Mouse (Mus musculus): ENCODE results near the gene Shisal2a. TPM values are rescaled to one million over a fixed set of nuclear protein-coding genes. Genes with fewer than 3 reads are reported as not detected.
"Not testable (repeated sequence)": the region's sequence is repeated elsewhere in the genome, so short reads cannot be mapped to it uniquely, and the experiment has no call there.

Gene Shisal2a
- polyA plus RNA-seq, 1 experiment from 2014 or later = 3.4 TPM

DNA sequence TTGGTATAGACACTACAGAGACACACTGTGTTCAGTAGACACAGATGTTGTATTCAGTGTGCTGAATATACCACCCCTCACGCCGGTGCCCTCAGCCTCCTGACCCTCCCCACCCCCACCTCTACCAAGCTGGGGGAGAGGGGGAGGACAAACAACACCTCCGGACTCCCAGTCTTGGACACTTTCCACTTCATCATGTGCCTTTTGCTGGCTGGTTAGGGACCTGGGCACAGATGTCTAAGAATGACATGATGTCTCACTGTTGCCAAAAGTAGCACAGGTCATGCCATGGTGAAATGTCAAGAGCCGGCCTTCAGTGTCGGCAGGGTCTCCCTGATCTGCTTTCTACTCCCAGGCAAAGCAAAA lies 19.1 kb downstream of the Shisal2a start:
- 14% methylated on average over 5 of the region's 5 CpGs for WGBS
- Histone ChIP-seq H3K27ac (ENCODE audit: low read depth) (peak overlapping the region; percentile 96), H3K4me2 (ENCODE audit: low read length) (no peak overlapping the region), H3K9ac (ENCODE audit: low read length) (no peak overlapping the region), H3K9me3 (ENCODE audit: control insufficient read depth, low read length) (no peaks in the 10 kb centered on the region), H3K4me1 (replicated peaks; ENCODE audit: control insufficient read depth, insufficient read depth, low read length) (peaks cover 44% of the 10 kb centered on the region), H3K4me3 (ENCODE audit: low read depth, low read length) (no peak overlapping the region), H3K36me3 (ENCODE audit: control insufficient read depth, insufficient read depth, low read length) (no peaks in the 10 kb centered on the region), H3K27me3 (replicated peaks; ENCODE audit: control insufficient read depth, insufficient read depth, low read length) (no peaks in the 10 kb centered on the region)
- no peak for DNase-seq (ENCODE audit: low spot score)
- ATAC-seq (replicated peaks; ENCODE audit: low FRiP score, low TSS enrichment, low read depth) = no peak

- peaks cover 49% of the 10 kb centered on the region for H3K4me1 ChIP-seq (replicated peaks; ENCODE audit: control insufficient read depth, insufficient read depth, low read length)
- no peak for ATAC-seq (replicated peaks; ENCODE audit: low FRiP score, low TSS enrichment, low read depth)
- H3K9ac ChIP-seq (ENCODE audit: low read length) = peak overlapping the region; percentile 31; the same call in 1 of the 2 replicates
- WGBS = 8% methylated on average over 7 of the region's 7 CpGs
- H3K27me3 ChIP-seq (replicated peaks; ENCODE audit: control insufficient read depth, insufficient read depth, low read length) = no peaks in the 10 kb centered on the region
- no peaks in the 10 kb centered on the region for H3K36me3 ChIP-seq (ENCODE audit: control insufficient read depth, insufficient read depth, low read length)
- H3K27ac ChIP-seq (ENCODE audit: low read depth) = peak overlapping the region; percentile 96
- no peak for DNase-seq (ENCODE audit: low spot score)
- H3K4me2 ChIP-seq (ENCODE audit: low read length) = peak overlapping the region; percentile 43
- H3K9me3 ChIP-seq (ENCODE audit: control insufficient read depth, low read length) = no peaks in the 10 kb centered on the region
- H3K4me3 ChIP-seq (ENCODE audit: low read depth, low read length) = no peak overlapping the region
Observed at GRCm38 (mm10) chr4:108363355-108364110, 19.6 kb downstream of the Shisal2a start.

GRCm38 (mm10) chr4:108362321-108363261 lies 20.6 kb downstream of the Shisal2a start:
- Histone ChIP-seq H3K27ac (ENCODE audit: low read depth) (peak overlapping the region; percentile 96), H3K9me3 (ENCODE audit: control insufficient read depth, low read length) (no peaks in the 10 kb centered on the region), H3K9ac (ENCODE audit: low read length) (peak overlapping the region; percentile 31; the same call in 1 of the 2 replicates), H3K36me3 (ENCODE audit: control insufficient read depth, insufficient read depth, low read length) (no peaks in the 10 kb centered on the region), H3K4me1 (replicated peaks; ENCODE audit: control insufficient read depth, insufficient read depth, low read length) (peaks cover 51% of the 10 kb centered on the region), H3K4me2 (ENCODE audit: low read length) (peak overlapping the region; percentile 43), H3K4me3 (ENCODE audit: low read depth, low read length) (0 out of 2 replicates have a peak overlapping the region, but pooled peaks have one; percentile 2), H3K27me3 (replicated peaks; ENCODE audit: control insufficient read depth, insufficient read depth, low read length) (no peaks in the 10 kb centered on the region)
- DNase-seq (ENCODE audit: low spot score) (peak; percentile 82), ATAC-seq (replicated peaks; ENCODE audit: low FRiP score, low TSS enrichment, low read depth) (peak; percentile 84)
- WGBS = 3% methylated on average over 18 of the region's 18 CpGs

DNA sequence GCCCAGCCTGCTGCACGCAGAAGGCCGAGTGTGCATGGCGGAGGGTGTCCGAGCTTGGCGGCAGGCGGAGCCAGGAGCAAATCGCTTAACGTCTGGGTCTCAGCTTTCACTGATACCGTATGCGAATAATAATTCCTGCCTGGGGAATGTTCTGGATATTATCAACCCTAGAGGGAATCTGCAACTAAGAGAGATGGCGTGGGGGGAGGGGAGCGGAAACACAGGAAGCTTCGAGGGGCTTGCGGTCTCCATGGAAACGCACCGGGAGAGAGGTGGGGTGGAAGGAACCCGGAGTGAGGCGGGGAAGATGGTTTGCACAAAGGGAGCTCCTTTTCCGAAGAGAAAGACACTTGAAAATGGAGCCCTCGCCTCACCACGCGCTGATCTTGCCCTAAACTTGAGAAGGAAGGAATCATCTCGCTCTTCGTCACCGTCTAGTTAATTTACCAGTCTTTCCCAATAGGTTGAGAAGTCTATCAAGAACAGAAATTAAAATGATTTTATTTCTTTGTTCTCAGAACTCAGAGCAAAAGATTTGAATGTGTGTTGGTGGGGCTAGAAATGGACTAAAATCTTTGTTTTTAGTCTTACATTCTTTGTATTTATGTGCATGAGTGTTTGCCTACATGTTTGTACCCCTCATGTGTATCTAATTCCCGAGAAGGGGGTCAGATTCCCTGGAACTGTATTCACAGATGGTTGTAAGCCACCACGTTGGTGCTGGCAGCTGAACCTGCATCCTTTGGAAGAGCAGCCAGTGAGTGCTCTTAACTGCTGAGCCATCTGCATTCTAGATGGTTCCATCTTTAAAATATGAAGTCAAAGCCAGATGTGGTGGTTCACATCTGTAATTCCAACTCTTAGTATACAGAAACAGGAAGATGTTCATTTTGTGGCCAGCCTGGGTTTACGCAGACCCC lies 22.8 kb downstream of the Shisal2a start:
- peak; percentile 79 for ATAC-seq (replicated peaks; ENCODE audit: low FRiP score, low TSS enrichment, low read depth)
- Histone ChIP-seq H3K4me3 (ENCODE audit: low read depth, low read length) (no peak overlapping the region), H3K27me3 (replicated peaks; ENCODE audit: control insufficient read depth, insufficient read depth, low read length) (no peaks in the 10 kb centered on the region), H3K9ac (ENCODE audit: low read length) (peak overlapping the region; percentile 29), H3K4me1 (replicated peaks; ENCODE audit: control insufficient read depth, insufficient read depth, low read length) (peaks cover 62% of the 10 kb centered on the region), H3K27ac (ENCODE audit: low read depth) (peak overlapping the region; percentile 91), H3K4me2 (ENCODE audit: low read length) (peak overlapping the region; percentile 40), H3K36me3 (ENCODE audit: control insufficient read depth, insufficient read depth, low read length) (no peaks in the 10 kb centered on the region), H3K9me3 (ENCODE audit: control insufficient read depth, low read length) (no peaks in the 10 kb centered on the region)
- peak; percentile 90 for DNase-seq (ENCODE audit: low spot score)
- WGBS = 6% methylated on average over 28 of the region's 28 CpGs

DNA sequence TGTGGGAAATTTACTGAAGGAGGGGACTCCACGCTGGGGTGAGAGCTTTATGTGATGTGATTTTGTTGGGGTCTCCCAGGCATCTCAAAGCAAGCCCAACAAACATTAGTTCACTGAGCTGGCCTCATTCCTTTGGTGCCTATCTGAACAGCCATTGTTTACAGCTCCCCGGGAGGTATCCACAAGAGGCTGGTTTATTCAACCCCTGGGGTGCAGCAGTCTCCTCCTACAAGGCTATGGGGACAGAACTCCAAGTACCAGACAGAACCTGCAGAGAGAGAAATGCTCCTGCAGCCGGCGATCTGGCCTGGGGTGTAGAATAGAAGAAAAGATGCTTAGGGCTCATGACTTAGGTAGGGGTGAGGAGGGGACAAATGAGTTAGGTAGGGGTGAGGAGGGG lies 24.7 kb downstream of the Shisal2a start:
- 28% methylated on average over 4 of the region's 4 CpGs for WGBS
- Histone ChIP-seq H3K36me3 (ENCODE audit: control insufficient read depth, insufficient read depth, low read length) (no peaks in the 10 kb centered on the region), H3K4me1 (replicated peaks; ENCODE audit: control insufficient read depth, insufficient read depth, low read length) (peaks cover 58% of the 10 kb centered on the region), H3K9ac (ENCODE audit: low read length) (no peak overlapping the region), H3K4me3 (ENCODE audit: low read depth, low read length) (no peak overlapping the region), H3K27ac (ENCODE audit: low read depth) (no peak overlapping the region), H3K27me3 (replicated peaks; ENCODE audit: control insufficient read depth, insufficient read depth, low read length) (no peaks in the 10 kb centered on the region), H3K9me3 (ENCODE audit: control insufficient read depth, low read length) (no peaks in the 10 kb centered on the region), H3K4me2 (ENCODE audit: low read length) (no peak overlapping the region)
- ATAC-seq (replicated peaks; ENCODE audit: low FRiP score, low TSS enrichment, low read depth) (no peak), DNase-seq (ENCODE audit: low spot score) (no peak)

DNA sequence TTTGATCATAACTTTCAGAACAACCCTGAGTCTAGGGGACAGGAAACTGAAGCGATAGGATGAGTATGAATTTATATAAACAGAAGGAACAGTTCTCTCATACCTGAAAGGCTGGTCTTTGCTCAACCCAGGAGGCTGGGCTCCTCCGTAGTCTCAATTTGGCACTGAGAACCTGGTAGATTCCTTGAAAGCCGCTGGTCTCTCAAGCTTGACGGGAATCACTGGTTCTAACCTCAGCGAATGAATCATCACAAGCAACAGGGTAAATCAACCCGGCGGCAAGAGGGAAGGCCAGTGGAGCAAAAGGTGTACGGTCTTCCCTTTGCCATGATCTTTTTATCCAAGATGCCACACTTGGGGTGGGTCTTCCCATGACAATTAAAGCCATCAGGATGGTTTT lies 25.7 kb downstream of the Shisal2a start:
- Histone ChIP-seq H3K4me1 (replicated peaks; ENCODE audit: control insufficient read depth, insufficient read depth, low read length) (peaks cover 47% of the 10 kb centered on the region), H3K4me3 (ENCODE audit: low read depth, low read length) (no peak overlapping the region), H3K36me3 (ENCODE audit: control insufficient read depth, insufficient read depth, low read length) (no peaks in the 10 kb centered on the region), H3K27ac (ENCODE audit: low read depth) (no peak overlapping the region), H3K27me3 (replicated peaks; ENCODE audit: control insufficient read depth, insufficient read depth, low read length) (no peaks in the 10 kb centered on the region), H3K9me3 (ENCODE audit: control insufficient read depth, low read length) (no peaks in the 10 kb centered on the region), H3K4me2 (ENCODE audit: low read length) (no peak overlapping the region), H3K9ac (ENCODE audit: low read length) (no peak overlapping the region)
- no peak for ATAC-seq (replicated peaks; ENCODE audit: low FRiP score, low TSS enrichment, low read depth)
- no peak for DNase-seq (ENCODE audit: low spot score)
- WGBS = 90% methylated on average over 8 of the region's 8 CpGs

- DNase-seq (ENCODE audit: low spot score); H3K4me2 ChIP-seq (ENCODE audit: low read length); H3K36me3 ChIP-seq (ENCODE audit: control insufficient read depth, insufficient read depth, low read length); H3K9ac ChIP-seq (ENCODE audit: low read length); H3K9me3 ChIP-seq (ENCODE audit: control insufficient read depth, low read length); ATAC-seq (replicated peaks; ENCODE audit: low FRiP score, low TSS enrichment, low read depth); H3K4me3 ChIP-seq (ENCODE audit: low read depth, low read length); H3K27me3 ChIP-seq (replicated peaks; ENCODE audit: control insufficient read depth, insufficient read depth, low read length); H3K27ac ChIP-seq (ENCODE audit: low read depth): not testable (repeated sequence)
- peaks cover 46% of the 10 kb centered on the region for H3K4me1 ChIP-seq (replicated peaks; ENCODE audit: control insufficient read depth, insufficient read depth, low read length)
Observed at GRCm38 (mm10) chr4:108353591-108353990, 29.6 kb downstream of the Shisal2a start.

GRCm38 (mm10) chr4:108350819-108351218 lies 32.3 kb downstream of the Shisal2a start:
- no peak for ATAC-seq (replicated peaks; ENCODE audit: low FRiP score, low TSS enrichment, low read depth)
- no peak for DNase-seq (ENCODE audit: low spot score)
- no peak overlapping the region for H3K9ac ChIP-seq (ENCODE audit: low read length)
- peaks cover 51% of the 10 kb centered on the region for H3K4me1 ChIP-seq (replicated peaks; ENCODE audit: control insufficient read depth, insufficient read depth, low read length)
- H3K27me3 ChIP-seq (replicated peaks; ENCODE audit: control insufficient read depth, insufficient read depth, low read length) = no peaks in the 10 kb centered on the region
- no peaks in the 10 kb centered on the region for H3K9me3 ChIP-seq (ENCODE audit: control insufficient read depth, low read length)
- 6% methylated on average over 8 of the region's 8 CpGs for WGBS
- H3K27ac ChIP-seq (ENCODE audit: low read depth) = peak overlapping the region; percentile 47
- no peak overlapping the region for H3K4me3 ChIP-seq (ENCODE audit: low read depth, low read length)
- H3K36me3 ChIP-seq (ENCODE audit: control insufficient read depth, insufficient read depth, low read length) = no peaks in the 10 kb centered on the region
- no peak overlapping the region for H3K4me2 ChIP-seq (ENCODE audit: low read length)

All from intestine, embryonic 14.5 days (tissue).